Mouse (Mus musculus): ENCODE measurements around the gene Clip3. TPM values are rescaled to one million over a fixed set of nuclear protein-coding genes. Genes with fewer than 3 reads are reported as not detected.

Gene Clip3
- polyA plus RNA-seq, 2 experiments = 55.1 to 106 TPM

GRCm38 (mm10) chr7:30294296-30294695, 2.8 kb downstream of the Clip3 start:
- H3K9ac ChIP-seq (ENCODE audit: low read depth, low read length, severe bottlenecking) = no peak overlapping the region
- no peaks in the 10 kb centered on the region for H3K27me3 ChIP-seq (ENCODE audit: control insufficient read depth, insufficient read depth, low read length)
- peaks cover 14% of the 10 kb centered on the region for H3K4me1 ChIP-seq (ENCODE audit: control insufficient read depth, insufficient read depth, low read length)
- H3K4me3 ChIP-seq (replicated peaks; ENCODE audit: low read length) = no peak overlapping the region
- ATAC-seq (ENCODE audit: low FRiP score, low read depth) (no peak), DNase-seq (ENCODE audit: low spot score) (no peak)
- H3K9me3 ChIP-seq (ENCODE audit: control insufficient read depth, low read length) = no peaks in the 10 kb centered on the region
- H3K27ac ChIP-seq (replicated peaks; ENCODE audit: low read depth, low read length) = no peak overlapping the region
- no peak overlapping the region for H3K4me2 ChIP-seq (replicated peaks; ENCODE audit: low read depth, low read length, severe bottlenecking)
- 92% methylated on average over 5 of the region's 5 CpGs for WGBS
- peaks cover 64% of the 10 kb centered on the region for H3K36me3 ChIP-seq (ENCODE audit: control insufficient read depth, insufficient read depth, low read length)
- TF ChIP-seq POLR2A (IDR thresholded peaks at IDR 0.05; ENCODE audit: borderline replicate concordance, extremely low read depth, insufficient read depth, insufficient read length) = no peak

DNA sequence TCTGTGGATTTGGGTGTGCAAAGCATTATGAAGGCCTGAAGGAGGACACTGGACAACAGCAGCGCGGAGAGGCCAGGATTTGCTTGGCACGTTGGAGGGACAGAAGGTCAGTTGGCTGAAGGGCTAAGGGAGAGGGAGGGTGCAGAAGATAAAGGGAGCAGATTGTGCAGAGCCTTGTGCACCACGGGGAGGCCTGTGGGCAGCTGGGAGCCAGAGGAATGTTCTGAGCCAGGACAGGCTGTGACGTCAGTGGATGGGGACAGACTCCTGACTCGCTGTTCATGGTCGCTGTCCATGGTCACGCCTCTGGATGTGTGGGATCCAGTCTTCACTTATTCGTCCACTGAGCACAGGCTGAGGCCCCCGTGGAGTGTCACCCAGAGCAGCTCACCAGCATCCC, 3.6 kb downstream of the Clip3 start:
- H3K4me1 ChIP-seq (ENCODE audit: control insufficient read depth, insufficient read depth, low read length) = peaks cover 14% of the 10 kb centered on the region
- H3K4me2 ChIP-seq (replicated peaks; ENCODE audit: low read depth, low read length, severe bottlenecking) = no peak overlapping the region
- no peak for ATAC-seq (ENCODE audit: low FRiP score, low read depth)
- H3K9me3 ChIP-seq (ENCODE audit: control insufficient read depth, low read length) = no peaks in the 10 kb centered on the region
- no peak overlapping the region for H3K27ac ChIP-seq (replicated peaks; ENCODE audit: low read depth, low read length)
- 68% methylated on average over 10 of the region's 10 CpGs for WGBS
- H3K36me3 ChIP-seq (ENCODE audit: control insufficient read depth, insufficient read depth, low read length) = peaks cover 72% of the 10 kb centered on the region
- no peaks in the 10 kb centered on the region for H3K27me3 ChIP-seq (ENCODE audit: control insufficient read depth, insufficient read depth, low read length)
- no peak for TF ChIP-seq POLR2A (IDR thresholded peaks at IDR 0.05; ENCODE audit: borderline replicate concordance, extremely low read depth, insufficient read depth, insufficient read length)
- H3K9ac ChIP-seq (ENCODE audit: low read depth, low read length, severe bottlenecking) = no peak overlapping the region
- no peak for DNase-seq (ENCODE audit: low spot score)
- no peak overlapping the region for H3K4me3 ChIP-seq (replicated peaks; ENCODE audit: low read length)

GRCm38 (mm10) chr7:30296816-30297215, 5.3 kb downstream of the Clip3 start:
- WGBS = 95% methylated on average over 15 of the region's 15 CpGs
- Histone ChIP-seq H3K4me1 (ENCODE audit: control insufficient read depth, insufficient read depth, low read length) (peaks cover 8% of the 10 kb centered on the region; the same call in 1 of the 2 replicates), H3K9ac (ENCODE audit: low read depth, low read length, severe bottlenecking) (no peak overlapping the region), H3K27me3 (ENCODE audit: control insufficient read depth, insufficient read depth, low read length) (no peaks in the 10 kb centered on the region), H3K4me2 (replicated peaks; ENCODE audit: low read depth, low read length, severe bottlenecking) (no peak overlapping the region), H3K36me3 (ENCODE audit: control insufficient read depth, insufficient read depth, low read length) (peaks cover 84% of the 10 kb centered on the region), H3K9me3 (ENCODE audit: control insufficient read depth, low read length) (no peaks in the 10 kb centered on the region), H3K27ac (replicated peaks; ENCODE audit: low read depth, low read length) (no peak overlapping the region), H3K4me3 (replicated peaks; ENCODE audit: low read length) (no peak overlapping the region)
- DNase-seq (ENCODE audit: low spot score) (no peak), ATAC-seq (ENCODE audit: low FRiP score, low read depth) (no peak)
- no peak for TF ChIP-seq POLR2A (IDR thresholded peaks at IDR 0.05; ENCODE audit: borderline replicate concordance, extremely low read depth, insufficient read depth, insufficient read length)

- no peaks in the 10 kb centered on the region for H3K27me3 ChIP-seq (ENCODE audit: control insufficient read depth, insufficient read depth, low read length)
- H3K4me2 ChIP-seq (replicated peaks; ENCODE audit: low read depth, low read length, severe bottlenecking) = no peak overlapping the region
- WGBS = 84% methylated on average over 16 of the region's 16 CpGs
- ATAC-seq (ENCODE audit: low FRiP score, low read depth) (no peak), DNase-seq (ENCODE audit: low spot score) (no peak)
- no peaks in the 10 kb centered on the region for H3K9me3 ChIP-seq (ENCODE audit: control insufficient read depth, low read length)
- H3K27ac ChIP-seq (replicated peaks; ENCODE audit: low read depth, low read length) = no peak overlapping the region
- peaks cover 6% of the 10 kb centered on the region; the same call in 1 of the 2 replicates for H3K4me1 ChIP-seq (ENCODE audit: control insufficient read depth, insufficient read depth, low read length)
- TF ChIP-seq POLR2A (IDR thresholded peaks at IDR 0.05; ENCODE audit: borderline replicate concordance, extremely low read depth, insufficient read depth, insufficient read length) = no peak
- no peak overlapping the region for H3K4me3 ChIP-seq (replicated peaks; ENCODE audit: low read length)
- H3K36me3 ChIP-seq (ENCODE audit: control insufficient read depth, insufficient read depth, low read length) = peaks cover 89% of the 10 kb centered on the region
- no peak overlapping the region for H3K9ac ChIP-seq (ENCODE audit: low read depth, low read length, severe bottlenecking)
Measured at GRCm38 (mm10) chr7:30297266-30297665, 5.7 kb downstream of the Clip3 start.

- H3K4me3 ChIP-seq (replicated peaks; ENCODE audit: low read length) = no peak overlapping the region
Measured at GRCm38 (mm10) chr7:30300914-30301313, 9.4 kb downstream of the Clip3 start.

More at GRCm38 (mm10) chr7:30300914-30301313, 9.4 kb downstream of the Clip3 start:
- Histone ChIP-seq H3K9ac (ENCODE audit: low read depth, low read length, severe bottlenecking) (no peak overlapping the region), H3K9me3 (ENCODE audit: control insufficient read depth, low read length) (no peaks in the 10 kb centered on the region), H3K4me2 (replicated peaks; ENCODE audit: low read depth, low read length, severe bottlenecking) (no peak overlapping the region), H3K27me3 (ENCODE audit: control insufficient read depth, insufficient read depth, low read length) (no peaks in the 10 kb centered on the region), H3K27ac (replicated peaks; ENCODE audit: low read depth, low read length) (no peak overlapping the region), H3K36me3 (ENCODE audit: control insufficient read depth, insufficient read depth, low read length) (peaks cover 82% of the 10 kb centered on the region), H3K4me1 (ENCODE audit: control insufficient read depth, insufficient read depth, low read length) (no peaks in the 10 kb centered on the region)
- TF ChIP-seq POLR2A (IDR thresholded peaks at IDR 0.05; ENCODE audit: borderline replicate concordance, extremely low read depth, insufficient read depth, insufficient read length) = no peak
- DNase-seq (ENCODE audit: low spot score) (no peak), ATAC-seq (ENCODE audit: low FRiP score, low read depth) (no peak)
- 48% methylated on average over 3 of the region's 3 CpGs for WGBS
